Mouse (Mus musculus): ENCODE results near the gene Ttll12.
A peak's percentile ranks its signal among the peaks of the same experiment; 100 is the strongest.

DNA sequence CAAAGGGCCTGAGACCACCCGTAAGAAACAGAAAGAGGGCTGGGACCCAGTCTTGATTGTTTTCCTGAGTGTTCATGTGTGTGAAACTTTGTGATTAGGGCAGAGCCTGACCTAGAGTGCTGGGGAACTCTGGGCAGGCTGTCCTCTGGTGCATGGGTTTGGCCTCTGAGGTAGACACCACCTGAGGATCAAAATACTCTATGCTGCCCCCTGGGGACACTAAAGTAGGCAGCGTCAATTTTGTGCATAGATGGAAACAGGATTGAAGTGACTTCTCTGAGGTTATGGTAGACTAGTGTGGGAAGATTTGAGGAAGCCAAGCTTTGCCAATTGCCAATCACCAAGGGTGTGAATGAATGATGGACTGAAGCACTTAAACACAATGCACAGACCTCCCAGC lies 24.3 kb downstream of the Ttll12 start:
- TF ChIP-seq CTCF (IDR thresholded peaks at IDR 0.05; ENCODE audit: low read depth): peak; percentile 67
- TF ChIP-seq EP300 (IDR thresholded peaks at IDR 0.05; ENCODE audit: low read depth): no peak

All from liver, embryonic 14.5 days (tissue).